Mouse (Mus musculus): ENCODE results near the gene Ap1b1. TPM values are rescaled to one million over a fixed set of nuclear protein-coding genes. Genes with fewer than 3 reads are reported as not detected.

Gene Ap1b1
- total and polyA plus RNA-seq, 2 experiments from 2014 or later = 29.6 to 39.0 TPM

GRCm38 (mm10) chr11:5091706-5092105 is 105.1 kb downstream of the Ap1b1 start:
- H3K36me3 ChIP-seq (replicated peaks; ENCODE audit: control insufficient read depth, insufficient read depth, low read length) = peaks cover 59% of the 10 kb centered on the region
- WGBS = 38% methylated on average over 2 of the region's 2 CpGs
- TF ChIP-seq EP300 (IDR thresholded peaks at IDR 0.05; ENCODE audit: low read depth) = no peak
- TF ChIP-seq CTCF (IDR thresholded peaks at IDR 0.05; ENCODE audit: low read depth) = peak; percentile 35; the same call in 1 of the 2 replicates

More at GRCm38 (mm10) chr11:5091706-5092105, 105.1 kb downstream of the Ap1b1 start:
- Histone ChIP-seq H3K9me3 (replicated peaks; ENCODE audit: control insufficient read depth, low read length) (no peaks in the 10 kb centered on the region), H3K9ac (replicated peaks; ENCODE audit: low read depth, low read length) (no peak overlapping the region), H3K4me1 (ENCODE audit: control insufficient read depth, insufficient read depth) (peaks cover 11% of the 10 kb centered on the region), H3K27me3 (ENCODE audit: control insufficient read depth, insufficient read depth, low read length) (no peaks in the 10 kb centered on the region), H3K27ac (ENCODE audit: low read depth) (no peak overlapping the region), H3K4me3 (ENCODE audit: low read depth, low read length) (no peak overlapping the region), H3K4me2 (ENCODE audit: low read depth, low read length) (no peak overlapping the region)
- DNase-seq (ENCODE audit: low spot score) (no peak), ATAC-seq (ENCODE audit: insufficient read depth, low read depth) (0 out of 2 replicates have a peak, but pooled peaks have one; percentile 49)

Small RNA genes lying within 50 kb of the gene (microRNA-seq; reads per million reads assigned to microRNA genes)
- not detected for gene Gm47296

Other genes with a start within 250 kb of the Ap1b1 start
- gene Cabp7, start 240.0 kb upstream of the Ap1b1 start, total RNA-seq (2014; rRNA removed; ENCODE audit: low replicate concordance) = not detected in 2 replicates
- 0.07 TPM in 1 of 2 replicates, not detected in the other for gene Cabp7, start 240.0 kb upstream of the Ap1b1 start, polyA plus RNA-seq (2015; fragmentation: Nextera tagmentation; extraction: Ambion mirVana)
- gene Nf2, start 137.3 kb upstream of the Ap1b1 start, total RNA-seq (2014; rRNA removed; ENCODE audit: low replicate concordance) = 50.0 and 56.3 TPM in 2 replicates
- gene Nf2, start 137.3 kb upstream of the Ap1b1 start, polyA plus RNA-seq (2015; fragmentation: Nextera tagmentation; extraction: Ambion mirVana) = 33.5 and 36.7 TPM in 2 replicates
- 7.4 and 8.0 TPM in 2 replicates for gene Nipsnap1, start 112.9 kb upstream of the Ap1b1 start, total RNA-seq (2014; rRNA removed; ENCODE audit: low replicate concordance)
- 10.1 and 10.6 TPM in 2 replicates for gene Nipsnap1, start 112.9 kb upstream of the Ap1b1 start, polyA plus RNA-seq (2015; fragmentation: Nextera tagmentation; extraction: Ambion mirVana)
- 11.9 and 17.2 TPM in 2 replicates for gene Thoc5, start 91.5 kb upstream of the Ap1b1 start, total RNA-seq (2014; rRNA removed; ENCODE audit: low replicate concordance)
- 15.9 and 16.0 TPM in 2 replicates for gene Thoc5, start 91.5 kb upstream of the Ap1b1 start, polyA plus RNA-seq (2015; fragmentation: Nextera tagmentation; extraction: Ambion mirVana)
- gene Nefh, start 38.8 kb upstream of the Ap1b1 start, total RNA-seq (2014; rRNA removed; ENCODE audit: low replicate concordance) = 0.04 TPM in 1 of 2 replicates, not detected in the other
- 0.03 and 0.07 TPM in 2 replicates for gene Nefh, start 38.8 kb upstream of the Ap1b1 start, polyA plus RNA-seq (2015; fragmentation: Nextera tagmentation; extraction: Ambion mirVana)
- 2.7 TPM in 1 of 2 replicates, not detected in the other for gene Rasl10a, start 71.3 kb downstream of the Ap1b1 start, total RNA-seq (2014; rRNA removed; ENCODE audit: low replicate concordance)
- gene Rasl10a, start 71.3 kb downstream of the Ap1b1 start, polyA plus RNA-seq (2015; fragmentation: Nextera tagmentation; extraction: Ambion mirVana) = 0.85 and 1.1 TPM in 2 replicates
- 21.9 and 28.5 TPM in 2 replicates for gene Gas2l1, start 78.5 kb downstream of the Ap1b1 start, total RNA-seq (2014; rRNA removed; ENCODE audit: low replicate concordance)
- 11.5 and 12.0 TPM in 2 replicates for gene Gas2l1, start 78.5 kb downstream of the Ap1b1 start, polyA plus RNA-seq (2015; fragmentation: Nextera tagmentation; extraction: Ambion mirVana)
- gene Rhbdd3, start 112.1 kb downstream of the Ap1b1 start, total RNA-seq (2014; rRNA removed; ENCODE audit: low replicate concordance) = 17.9 and 50.4 TPM in 2 replicates
- 28.5 and 28.8 TPM in 2 replicates for gene Rhbdd3, start 112.1 kb downstream of the Ap1b1 start, polyA plus RNA-seq (2015; fragmentation: Nextera tagmentation; extraction: Ambion mirVana)
- 213 and 286 TPM in 2 replicates for gene Ewsr1, start 112.4 kb downstream of the Ap1b1 start, total RNA-seq (2014; rRNA removed; ENCODE audit: low replicate concordance)
- 204 and 238 TPM in 2 replicates for gene Ewsr1, start 112.4 kb downstream of the Ap1b1 start, polyA plus RNA-seq (2015; fragmentation: Nextera tagmentation; extraction: Ambion mirVana)
- gene Emid1, start 165.4 kb downstream of the Ap1b1 start, total RNA-seq (2014; rRNA removed; ENCODE audit: low replicate concordance) = 1.7 and 8.5 TPM in 2 replicates
- 4.4 and 5.8 TPM in 2 replicates for gene Emid1, start 165.4 kb downstream of the Ap1b1 start, polyA plus RNA-seq (2015; fragmentation: Nextera tagmentation; extraction: Ambion mirVana)